Mouse (Mus musculus): ENCODE results near the gene Col5a3. TPM values are rescaled to one million over a fixed set of nuclear protein-coding genes. Genes with fewer than 3 reads are reported as not detected.

Gene Col5a3
- polyA plus RNA-seq, 3 experiments from 2014 or later, result not detected

- no peak for ATAC-seq
These were observed 10.4 kb downstream of the Col5a3 start for GRCm38 (mm10) chr9:20804266-20805158.

- no peak for ATAC-seq
These were observed 20.6 kb downstream of the Col5a3 start for GRCm38 (mm10) chr9:20794108-20794806.

DNA sequence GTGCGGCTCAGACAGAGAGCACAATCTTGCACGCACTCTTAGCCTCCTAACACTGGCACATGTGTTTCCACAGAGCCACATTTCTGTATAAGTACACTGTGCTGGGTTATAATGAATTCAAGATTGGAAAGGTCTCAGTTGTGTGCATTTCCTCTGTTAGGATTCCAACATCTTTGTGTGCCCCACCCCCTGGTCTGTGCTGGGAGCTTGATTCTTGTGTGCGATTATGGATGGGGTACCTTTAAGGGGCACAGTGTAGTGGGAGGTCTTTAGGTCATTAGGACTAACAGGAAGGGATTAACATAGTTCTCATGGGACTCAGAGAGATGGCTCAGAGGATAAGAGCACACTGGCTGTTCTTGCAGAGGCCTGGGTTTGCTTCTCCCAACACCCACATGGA is 24.5 kb downstream of the Col5a3 start:
- no peak for ATAC-seq

- ATAC-seq, result no peak
These were observed 25.2 kb downstream of the Col5a3 start for GRCm38 (mm10) chr9:20789651-20790050.

DNA sequence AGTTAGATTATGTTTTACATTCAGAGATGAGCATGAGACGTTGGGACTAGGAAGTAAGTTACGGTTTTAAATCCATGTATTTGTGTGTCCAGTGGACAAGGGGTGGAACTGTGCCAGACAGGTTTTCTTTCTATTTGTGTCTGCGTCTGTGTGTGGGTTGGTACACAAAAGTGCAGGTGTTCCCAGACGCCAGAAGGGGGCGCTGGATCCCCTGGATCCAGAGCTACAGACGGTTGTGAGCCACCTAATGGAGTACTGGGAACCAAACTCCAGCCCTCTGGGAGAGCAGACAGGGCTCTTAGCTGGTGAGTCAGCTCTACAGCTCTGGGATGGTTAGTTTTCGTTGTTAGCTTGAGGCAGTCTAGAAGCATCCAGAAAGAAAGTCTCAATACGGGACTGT is 26.9 kb downstream of the Col5a3 start:
- ATAC-seq, result no peak

DNA sequence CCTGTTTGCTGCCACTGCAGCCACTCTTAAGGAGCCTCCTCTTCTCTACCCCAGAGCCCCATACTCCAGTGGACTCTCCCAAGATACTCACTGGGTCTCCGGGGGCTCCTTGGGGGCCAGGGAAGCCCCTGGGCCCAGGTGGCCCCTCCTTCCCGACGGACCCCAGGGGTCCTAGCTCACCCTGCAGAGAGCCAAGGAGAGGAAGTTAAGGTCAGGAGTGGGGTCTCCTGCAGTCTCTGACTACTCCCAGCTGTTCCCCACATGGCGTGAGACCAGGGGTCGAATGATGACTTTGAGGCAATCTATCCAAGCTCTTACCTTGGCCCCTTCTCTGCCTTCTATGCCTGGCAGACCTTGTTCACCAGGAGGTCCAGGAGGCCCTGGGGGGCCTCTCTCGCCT is 29.8 kb downstream of the Col5a3 start:
- no peak for ATAC-seq

GRCm38 (mm10) chr9:20781286-20781685 is 33.6 kb downstream of the Col5a3 start:
- ATAC-seq, result no peak

DNA sequence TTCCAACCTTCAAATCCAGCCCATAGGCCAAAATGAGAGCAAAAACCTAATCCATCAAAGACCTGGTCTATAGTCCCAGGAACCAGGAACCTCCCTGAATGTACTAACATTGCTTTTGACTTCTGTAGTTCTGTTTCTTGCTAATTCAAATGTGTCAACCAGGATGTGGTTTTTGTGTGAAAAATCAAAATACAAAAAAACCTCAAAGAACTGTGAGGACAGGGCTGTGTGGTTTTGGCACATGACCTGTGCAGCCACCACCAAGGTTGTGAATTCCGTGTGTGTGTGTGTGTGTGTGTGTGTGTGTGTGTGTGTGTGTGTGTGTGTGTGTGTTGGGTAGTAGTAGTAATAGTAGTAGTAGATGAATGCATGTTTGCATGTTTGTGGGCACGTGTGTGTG is 49.6 kb downstream of the Col5a3 start:
- ATAC-seq, result peak; percentile 90

GRCm38 (mm10) chr9:20763099-20763498 is 51.8 kb downstream of the Col5a3 start:
- ATAC-seq, result no peak

- no peak for ATAC-seq
These were observed 52.5 kb downstream of the Col5a3 start for GRCm38 (mm10) chr9:20762197-20762961.

DNA sequence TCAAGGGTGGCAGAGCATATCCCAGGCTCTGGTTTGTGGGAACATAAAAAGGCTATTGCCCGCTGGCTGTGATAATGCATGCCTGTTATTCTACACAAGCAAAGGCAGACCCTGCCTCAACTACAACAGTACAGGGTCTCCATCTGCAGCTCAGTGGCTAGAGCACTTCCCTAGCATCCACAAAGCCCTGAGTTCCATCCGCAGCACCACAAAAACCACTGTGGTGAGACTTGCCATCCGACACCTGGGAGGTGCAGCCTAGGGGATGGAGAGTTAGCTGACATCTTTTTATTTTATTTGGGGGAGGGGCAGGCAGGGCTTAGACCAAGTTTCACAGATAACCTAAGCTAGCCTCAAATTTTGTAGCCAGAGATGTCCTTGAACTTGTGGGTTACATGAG is 53.5 kb downstream of the Col5a3 start:
- no peak for ATAC-seq

DNA sequence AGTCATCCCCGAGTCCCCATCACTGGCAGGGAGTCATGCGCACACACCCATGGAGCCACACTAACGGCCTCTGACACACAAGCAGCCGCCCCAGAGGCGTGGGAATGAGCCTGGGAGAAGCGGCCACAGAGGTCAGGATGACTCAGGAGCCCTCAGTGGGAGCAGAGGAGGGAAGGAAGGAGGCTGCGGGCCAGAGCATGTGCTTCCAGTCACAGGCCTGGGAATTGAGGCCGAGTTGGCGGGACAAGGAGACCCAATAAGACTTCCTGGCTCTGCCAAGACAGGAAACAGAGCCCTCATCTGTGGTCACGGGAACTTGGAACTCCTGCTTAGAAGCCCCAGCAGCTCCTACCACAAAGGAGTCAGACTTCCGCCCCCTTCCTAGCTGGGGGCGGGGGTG is 54.1 kb downstream of the Col5a3 start:
- ATAC-seq, result no peak

DNA sequence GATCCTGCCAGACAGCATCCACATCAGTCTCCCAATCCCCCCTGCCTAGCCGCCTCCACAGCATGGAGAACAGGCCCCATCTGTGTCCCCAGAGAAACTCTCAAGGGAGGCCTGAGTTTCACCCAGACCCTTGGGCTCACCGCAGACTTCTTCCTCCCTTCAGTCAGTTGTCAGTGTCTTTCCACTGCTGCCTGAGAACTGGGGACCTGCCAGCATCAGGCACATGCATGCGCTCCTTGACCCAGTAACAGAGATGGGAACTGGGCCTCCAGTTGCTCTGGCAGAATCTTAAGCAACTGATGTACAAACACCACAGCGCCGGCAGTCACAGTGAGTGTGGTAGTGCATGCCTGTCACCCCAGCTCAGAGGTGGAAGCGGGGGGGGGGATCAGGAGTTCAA is 56.0 kb downstream of the Col5a3 start:
- ATAC-seq, result no peak

GRCm38 (mm10) chr9:20758243-20758642 is 56.6 kb downstream of the Col5a3 start:
- no peak for ATAC-seq

- ATAC-seq, result peak; percentile 50
These were observed 57.5 kb downstream of the Col5a3 start for GRCm38 (mm10) chr9:20757087-20757955.

DNA sequence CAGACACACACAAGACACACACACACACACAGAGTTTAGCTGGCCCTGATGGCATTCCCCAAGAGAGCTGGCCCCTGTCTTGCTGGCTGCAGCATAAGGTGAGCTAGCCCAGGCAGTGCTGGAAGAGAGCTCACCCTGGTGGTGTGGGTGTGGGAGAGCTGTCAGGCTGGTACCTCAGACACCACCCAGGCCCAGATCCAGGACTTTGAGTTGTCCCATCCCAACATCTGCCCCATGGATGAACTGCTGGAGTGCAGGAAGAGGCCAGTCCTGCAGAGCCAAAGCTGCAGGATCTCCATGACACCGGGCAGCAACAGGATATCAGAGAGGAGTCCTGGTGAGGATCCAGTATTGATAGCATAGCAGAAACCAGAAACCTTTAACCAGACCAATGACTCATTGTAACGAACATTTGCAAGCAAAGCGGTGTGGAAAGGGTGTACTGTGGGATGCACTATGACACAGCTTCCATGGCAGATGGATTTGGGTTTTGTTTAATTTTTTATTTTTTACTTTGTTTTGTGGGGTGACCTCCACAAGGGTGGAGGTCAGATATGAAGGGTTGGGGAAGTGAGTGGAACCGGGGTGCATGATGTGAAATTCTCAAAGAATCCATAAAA is 58.7 kb downstream of the Col5a3 start:
- ATAC-seq, result no peak

DNA sequence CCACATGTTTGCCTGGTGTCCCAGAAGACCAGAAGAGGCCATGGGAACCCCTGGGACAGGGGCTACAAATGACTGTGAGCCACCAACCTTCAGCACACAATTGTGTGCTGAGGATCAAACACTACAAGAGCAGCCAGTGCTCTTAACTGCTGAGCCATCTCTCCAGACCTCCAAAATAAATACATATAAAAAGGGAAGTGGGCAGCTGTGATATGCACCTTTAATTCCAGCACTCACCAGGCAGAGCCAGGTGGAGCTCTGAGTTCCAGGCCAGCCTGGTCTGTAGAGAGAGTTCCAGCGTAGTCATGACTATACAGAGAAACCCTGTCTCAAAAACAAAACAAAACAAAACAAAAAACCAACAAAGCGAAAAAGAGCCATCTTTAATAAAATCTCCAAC is 60.5 kb downstream of the Col5a3 start:
- no peak for ATAC-seq

DNA sequence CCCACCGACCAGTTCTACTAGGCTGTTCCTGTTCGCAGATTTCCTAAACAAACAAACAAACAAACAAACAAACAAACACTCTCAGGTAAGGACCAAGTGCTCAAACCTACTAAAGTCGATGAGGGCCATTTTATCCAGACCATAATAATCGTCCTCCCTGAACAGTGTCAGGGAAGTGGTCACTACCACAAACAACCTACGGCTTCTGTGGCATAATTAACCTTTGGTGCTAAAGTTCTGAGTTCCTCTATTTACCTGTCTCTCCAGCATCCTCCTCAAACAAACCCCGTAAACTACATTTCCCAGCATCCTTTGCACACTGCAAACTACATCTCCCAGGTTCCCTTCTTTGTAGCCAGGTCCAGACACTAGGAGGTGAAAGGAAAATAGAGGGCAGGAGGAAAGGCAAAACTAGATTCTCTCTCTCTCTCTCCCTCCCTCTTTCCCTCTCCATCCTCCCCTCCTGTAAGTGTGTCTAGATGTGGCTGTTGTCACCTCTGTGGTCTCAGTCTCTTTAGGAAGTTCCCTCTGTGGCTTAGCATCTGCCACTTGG is 63.3 kb downstream of the Col5a3 start:
- peak; percentile 73 for ATAC-seq

DNA sequence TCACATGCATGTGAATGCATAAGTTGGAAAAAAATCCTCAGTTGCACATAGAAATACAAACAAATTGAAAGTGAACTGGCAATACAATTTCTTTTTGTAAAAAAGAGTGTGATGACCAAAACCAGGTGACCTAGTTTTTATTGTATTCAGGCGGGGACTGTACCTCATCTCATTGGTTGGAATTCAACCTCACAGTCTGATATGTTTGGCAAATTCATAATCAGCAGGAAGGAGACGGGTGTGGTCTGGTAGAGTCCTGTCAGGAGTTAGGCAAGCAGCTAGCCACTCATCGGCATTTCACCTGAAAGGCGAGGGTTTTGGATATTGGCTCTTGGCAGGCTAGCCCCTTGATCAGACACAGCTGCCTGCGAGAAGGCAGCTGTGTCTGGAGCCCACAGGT is 65.7 kb downstream of the Col5a3 start:
- ATAC-seq, result no peak

DNA sequence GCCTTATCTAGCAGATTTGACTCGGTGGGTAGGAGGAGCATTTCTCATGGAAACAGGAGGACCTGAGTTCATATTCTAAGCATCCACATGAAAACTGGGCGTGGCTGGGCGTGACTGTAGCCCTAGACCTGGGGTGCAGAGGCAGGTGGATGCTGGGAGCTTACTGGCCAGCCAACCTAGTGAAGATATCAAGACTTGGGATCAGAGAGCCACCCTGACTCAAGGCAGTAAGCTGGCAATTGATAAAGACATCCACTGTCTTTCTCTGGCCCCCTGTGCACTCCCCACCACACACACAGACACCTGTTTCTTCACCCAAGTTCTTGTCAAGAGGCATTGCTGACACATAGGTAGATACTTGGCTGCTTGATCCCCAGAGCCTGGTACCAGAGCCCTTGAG is 66.3 kb downstream of the Col5a3 start:
- ATAC-seq, result no peak

DNA sequence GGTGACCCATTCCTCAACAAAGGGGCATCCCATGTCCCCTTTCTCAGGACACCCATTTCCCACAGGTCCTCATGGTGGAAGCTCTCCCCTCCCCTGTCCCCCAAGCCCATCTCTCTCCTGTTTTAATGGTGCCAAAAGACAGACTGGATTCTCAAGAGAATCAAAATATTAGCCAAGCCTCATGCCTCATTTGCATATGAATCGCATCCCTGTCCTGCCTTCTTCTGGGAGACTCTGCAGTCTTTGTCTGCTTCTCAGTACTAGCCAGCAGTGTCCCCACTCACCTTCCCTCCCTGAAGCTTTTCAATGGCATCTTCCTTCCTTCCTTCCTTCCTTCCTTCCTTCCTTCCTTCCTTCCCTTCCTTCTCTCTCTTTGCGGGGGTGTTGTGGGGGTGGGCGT is 67.2 kb downstream of the Col5a3 start:
- ATAC-seq, result no peak
